Mouse (Mus musculus) liver, embryonic 14.5 days (tissue): Measurements from ENCODE around the gene Amigo2. TPM values are rescaled to one million over a fixed set of nuclear protein-coding genes. Genes with fewer than 3 reads are reported as not detected.

Experiments used
- ATAC-seq: fragments of 200-750 bp; cut with Nextera tagmentation; 2 replicates; pipeline ENCODE4 v1.8.0; 2017; ENCODE audit warnings: moderate number of reproducible peaks, mild to moderate bottlenecking, moderate library complexity; ENCODE audit not compliant: insufficient read depth
- DNase-seq, 3 experiments: peaks; one replicate each; pipeline ENCODE4 v3.0.0-alpha.2; 2012 to 2013; ENCODE audit warnings: low read depth in 3 of 3, low spot score in 3 of 3
- H3K27ac ChIP-seq: fragments of 300-500 bp; sonication (generic); 2 replicates; pipeline ENCODE4 v1.5.1; 2014; ENCODE audit warnings: moderate library complexity, mild to moderate bottlenecking, control low read depth, inconsistent platforms
- H3K27me3 ChIP-seq: fragments of 300-500 bp; sonication (generic); 2 replicates; pipeline ENCODE4 v1.6.1; 2014; ENCODE audit warnings: mild to moderate bottlenecking, low read length, moderate library complexity; ENCODE audit not compliant: control insufficient read depth, insufficient read depth
- H3K36me3 ChIP-seq: fragments of 300-500 bp; sonication (generic); replicated peaks from 2 replicates; pipeline ENCODE4 v1.6.1; 2014; ENCODE audit warnings: low read depth; ENCODE audit not compliant: control insufficient read depth, insufficient read depth
- H3K4me1 ChIP-seq, 2 experiments: fragments of 200-500 bp in 1 of 2; fragments of 300-500 bp in 1 of 2; sonication (generic) in 1 of 2; replicated peaks; 2 replicates each; pipeline ENCODE4 v1.6.1; 2012 to 2014; ENCODE audit warnings: antibody characterized with exemption in 1 of 2, inconsistent platforms in 1 of 2, low read length in 1 of 2; ENCODE audit not compliant: control insufficient read depth in 2 of 2, insufficient read depth in 2 of 2
- H3K4me2 ChIP-seq: fragments of 300-500 bp; sonication (generic); 2 replicates; pipeline ENCODE4 v1.6.1; 2014; ENCODE audit warnings: low read depth, mild to moderate bottlenecking, control low read depth, moderate library complexity
- H3K4me3 ChIP-seq, 2 experiments: fragments of 200-500 bp in 1 of 2; fragments of 300-500 bp in 1 of 2; sonication (generic) in 1 of 2; 2 replicates each; pipeline ENCODE4 v1.5.1; 2012 to 2014; ENCODE audit warnings: low read depth in 2 of 2, low read length in 2 of 2, mild to moderate bottlenecking in 2 of 2, control low read depth in 1 of 2, inconsistent platforms in 1 of 2, moderate library complexity in 1 of 2; ENCODE audit not compliant: insufficient read depth in 1 of 2
- H3K9ac ChIP-seq: fragments of 300-500 bp; sonication (generic); replicated peaks from 2 replicates; pipeline ENCODE4 v1.6.1; 2014; ENCODE audit warnings: mild to moderate bottlenecking, control low read depth, moderate library complexity
- H3K9me3 ChIP-seq: fragments of 300-500 bp; sonication (generic); 2 replicates; pipeline ENCODE4 v1.6.1; 2016; ENCODE audit warnings: low read length, mixed read lengths; ENCODE audit not compliant: control insufficient read depth
- CTCF ChIP-seq: IDR thresholded peaks from 2 replicates; pipeline ENCODE4 v1.5.1; 2016; ENCODE audit warnings: antibody characterized with exemption, low read depth, control low read depth
- EP300 ChIP-seq: IDR thresholded peaks from 2 replicates; pipeline ENCODE4 v1.6.1; 2016; ENCODE audit warnings: antibody characterized with exemption, low read depth
- WGBS: fragments of 180-500 bp; shearing (Covaris S2); extraction: QIAGEN DNeasy Blood & Tissue Kit; methylation state at CpG from one replicate; pipeline ENCODE4 v1.1.7; 2014; ENCODE audit not compliant: insufficient replicate concordance; 5-methylcytosine and 5-hydroxymethylcytosine counted together
- polyA plus RNA-seq, 2 experiments: library from polyadenylated mRNA; depleted of rRNA in 1 of 2; stranded (reverse) in 1 of 2; unstranded in 1 of 2; fragments of >200 nt; fragmentation: Nextera tagmentation in 1 of 2; extraction: Ambion mirVana in 1 of 2; gene quantifications; 2 replicates each; pipeline versions ENCODE4 v1.2.1 to v1.2.3; 2012 to 2014

The Amigo2 gene
- polyA plus RNA-seq, 2 experiments, result 0.36 to 1.0 TPM

DNA sequence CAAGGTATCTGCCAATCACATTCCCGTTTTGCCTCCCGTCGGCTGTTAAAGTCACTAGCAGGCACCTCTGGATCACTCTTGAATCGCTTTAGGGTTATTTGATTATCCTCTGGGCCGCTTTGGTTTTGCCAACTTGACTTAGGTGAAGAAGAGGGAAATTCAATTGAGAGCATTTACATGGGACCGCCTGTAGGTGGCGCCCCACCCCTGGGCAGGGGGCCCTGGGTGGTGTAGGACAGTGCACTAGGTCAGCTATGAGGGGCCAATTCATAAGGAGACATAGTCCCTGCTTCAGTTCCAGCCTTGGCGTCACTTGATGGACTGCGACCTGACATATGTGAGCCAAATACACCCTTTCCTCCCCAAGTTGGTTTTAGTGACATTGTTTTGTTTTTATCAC, 10.1 kb downstream of the Amigo2 start:
- DNase-seq (no peak), ATAC-seq (no peak)
- TF ChIP-seq EP300 (no peak), CTCF (peak; percentile 81)

DNA sequence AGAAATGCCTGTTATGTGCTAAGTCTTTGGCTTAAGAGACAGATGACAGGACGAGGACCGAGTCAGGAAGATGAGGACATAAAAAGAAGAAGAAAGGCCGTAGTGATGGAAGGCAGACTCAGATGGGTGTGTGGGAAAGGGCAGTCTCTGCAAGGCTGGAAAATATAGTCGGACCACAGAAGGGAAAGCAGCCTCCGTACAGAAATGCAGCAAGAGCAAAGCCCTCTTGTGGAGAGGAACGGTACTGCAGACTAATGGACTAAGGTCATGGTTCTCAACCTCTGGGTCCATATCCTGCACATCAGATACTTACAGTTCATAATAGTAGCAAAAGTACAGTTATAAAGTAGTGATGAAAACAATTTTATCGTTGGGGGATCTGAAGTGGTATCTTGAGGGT, 11.9 kb downstream of the Amigo2 start:
- 20% methylated on average over 7 of the region's 7 CpGs for WGBS
- TF ChIP-seq CTCF (peak; percentile 90), EP300 (no peak)
- H3K9ac ChIP-seq, result no peak overlapping the region

More for the DNA sequence above, 10.1 kb downstream of the Amigo2 start:
- Histone ChIP-seq H3K27ac (no peak overlapping the region), H3K27me3 (no peaks in the 10 kb centered on the region), H3K9ac (no peak overlapping the region), H3K4me3 (no peak overlapping the region), H3K4me1 (no peaks in the 10 kb centered on the region), H3K4me2 (no peak overlapping the region), H3K36me3 (no peaks in the 10 kb centered on the region), H3K9me3 (no peaks in the 10 kb centered on the region)
- 25% methylated on average over 9 of the region's 9 CpGs for WGBS

DNA sequence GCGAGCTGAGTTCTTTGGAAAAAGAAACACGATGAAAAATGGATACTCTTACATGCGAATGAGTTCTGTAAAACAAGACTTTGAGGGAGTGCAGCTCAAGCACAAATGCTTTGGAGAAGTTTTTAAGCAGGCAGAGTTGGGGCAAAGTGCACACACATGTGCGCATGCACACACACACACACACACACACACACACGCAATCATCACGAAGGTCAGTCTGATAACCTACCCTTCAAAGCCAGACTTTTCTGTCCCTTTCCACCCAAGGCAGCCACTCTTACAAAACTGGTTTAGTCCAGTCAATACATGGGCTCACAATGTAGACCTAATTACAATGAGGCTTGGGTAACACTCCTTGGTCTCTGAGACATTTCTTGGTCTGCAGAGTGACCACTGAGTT, 13.0 kb downstream of the Amigo2 start:
- DNase-seq, result no peak
- H3K4me2 ChIP-seq, result no peak overlapping the region
- H3K27me3 ChIP-seq, result no peaks in the 10 kb centered on the region
- H3K36me3 ChIP-seq, result no peaks in the 10 kb centered on the region
- ATAC-seq, result no peak
- no peaks in the 10 kb centered on the region for H3K9me3 ChIP-seq
- TF ChIP-seq CTCF (no peak), EP300 (no peak)
- H3K9ac ChIP-seq, result no peak overlapping the region
- no peaks in the 10 kb centered on the region for H3K4me1 ChIP-seq
- 63% methylated on average over 6 of the region's 6 CpGs for WGBS
- H3K27ac ChIP-seq, result no peak overlapping the region
- H3K4me3 ChIP-seq, result no peak overlapping the region

More for the DNA sequence above, 11.9 kb downstream of the Amigo2 start:
- H3K27me3 ChIP-seq, result no peaks in the 10 kb centered on the region
- DNase-seq, result peak in 1 of 3 experiments; percentile 19
- no peak overlapping the region for H3K4me2 ChIP-seq
- H3K9me3 ChIP-seq, result no peaks in the 10 kb centered on the region
- no peak for ATAC-seq
- H3K36me3 ChIP-seq, result no peaks in the 10 kb centered on the region
- H3K4me1 ChIP-seq, result no peaks in the 10 kb centered on the region
- H3K27ac ChIP-seq, result no peak overlapping the region
- no peak overlapping the region for H3K4me3 ChIP-seq

DNA sequence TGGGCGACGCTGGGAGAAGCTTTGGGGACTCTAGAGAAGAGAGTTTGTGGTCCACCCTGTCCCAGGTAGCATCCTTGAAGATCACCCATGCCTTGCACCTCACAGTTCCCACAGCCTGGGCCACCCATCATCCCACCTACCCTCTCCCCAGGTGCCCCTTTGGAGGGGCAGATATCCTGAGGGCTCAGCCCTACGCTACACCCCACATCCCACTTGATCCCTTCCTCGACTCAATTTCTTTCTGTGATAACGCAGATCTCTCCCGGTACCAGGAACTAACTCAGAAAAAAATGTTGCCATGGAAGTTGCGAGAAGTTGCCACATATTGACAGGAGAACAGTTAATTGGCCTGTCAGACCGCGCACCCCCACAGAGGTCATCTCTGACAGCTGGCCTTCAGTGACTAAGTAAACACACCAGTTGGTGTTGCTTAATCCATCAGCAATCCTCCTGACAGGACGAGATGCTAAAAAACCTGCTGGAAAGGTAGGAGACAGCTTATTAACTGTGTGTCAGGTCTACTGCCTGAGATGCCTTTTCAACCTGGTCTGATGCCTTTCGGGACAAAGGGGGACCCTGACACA, 17.5 kb downstream of the Amigo2 start:
- H3K27ac ChIP-seq, result no peak overlapping the region
- no peaks in the 10 kb centered on the region for H3K9me3 ChIP-seq
- H3K4me3 ChIP-seq, result no peak overlapping the region
- H3K36me3 ChIP-seq, result no peaks in the 10 kb centered on the region
- H3K4me1 ChIP-seq, result no peaks in the 10 kb centered on the region
- DNase-seq (no peak), ATAC-seq (peak; percentile 45)
- WGBS, result 57% methylated on average over 11 of the region's 11 CpGs
- no peaks in the 10 kb centered on the region for H3K27me3 ChIP-seq
- H3K9ac ChIP-seq, result no peak overlapping the region
- TF ChIP-seq CTCF, result no peak
- TF ChIP-seq EP300, result no peak
- no peak overlapping the region for H3K4me2 ChIP-seq

DNA sequence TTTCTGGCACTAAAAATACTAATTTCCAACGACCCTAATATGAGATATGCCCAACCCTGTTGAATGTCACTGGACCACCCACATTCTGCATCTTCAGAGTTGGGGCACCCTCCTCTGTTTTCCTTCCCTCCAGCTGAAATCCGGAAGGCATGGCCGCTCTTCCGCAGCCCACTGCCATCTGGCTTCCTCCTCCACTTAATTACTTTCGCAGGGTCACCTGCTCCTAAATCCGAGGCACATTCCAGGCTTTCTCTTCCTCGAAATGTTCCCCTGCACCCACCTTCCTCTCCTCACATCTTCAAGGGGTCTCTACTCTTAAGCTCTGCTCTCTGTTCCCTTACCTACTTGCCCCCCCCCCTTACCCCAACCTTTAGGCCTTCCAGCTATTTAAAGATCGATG, 23.1 kb downstream of the Amigo2 start:
- WGBS, result 70% methylated on average over 8 of the region's 8 CpGs
- Histone ChIP-seq H3K9ac (no peak overlapping the region), H3K4me3 (no peak overlapping the region), H3K4me1 (no peaks in the 10 kb centered on the region), H3K27ac (no peak overlapping the region), H3K27me3 (no peaks in the 10 kb centered on the region), H3K4me2 (no peak overlapping the region), H3K36me3 (no peaks in the 10 kb centered on the region), H3K9me3 (no peaks in the 10 kb centered on the region)
- no peak for ATAC-seq
- DNase-seq, result no peak
- TF ChIP-seq CTCF, result no peak
- no peak for TF ChIP-seq EP300
